Mouse (Mus musculus): ENCODE results near the gene Gins3. TPM values are rescaled to one million over a fixed set of nuclear protein-coding genes. Genes with fewer than 3 reads are reported as not detected.

Gene Gins3
- polyA plus RNA-seq, 1 experiment = 4.8 TPM

Other genes with a start within 250 kb of the Gins3 start
- gene Cfap20, start 198.6 kb upstream of the Gins3 start, polyA plus RNA-seq (2012; rRNA removed) = 62.3 and 86.8 TPM in 2 replicates
- 38.6 and 44.3 TPM in 2 replicates for gene Csnk2a2, start 143.4 kb upstream of the Gins3 start, polyA plus RNA-seq (2012; rRNA removed)
- gene Ccdc113, start 99.4 kb upstream of the Gins3 start, polyA plus RNA-seq (2012; rRNA removed) = 0.96 and 1.2 TPM in 2 replicates
- gene Prss54, start 57.1 kb upstream of the Gins3 start, polyA plus RNA-seq (2012; rRNA removed) = not detected in 2 replicates
- 55.5 and 62.5 TPM in 2 replicates for gene Ndrg4, start 43.5 kb downstream of the Gins3 start, polyA plus RNA-seq (2012; rRNA removed)
- gene Setd6, start 82.4 kb downstream of the Gins3 start, polyA plus RNA-seq (2012; rRNA removed) = 30.1 and 31.3 TPM in 2 replicates
- 52.5 and 62.5 TPM in 2 replicates for gene Cnot1, start 174.0 kb downstream of the Gins3 start, polyA plus RNA-seq (2012; rRNA removed)
- 122 and 134 TPM in 2 replicates for gene Sap18b, start 191.9 kb downstream of the Gins3 start, polyA plus RNA-seq (2012; rRNA removed)
- 19.9 and 22.2 TPM in 2 replicates for gene Slc38a7, start 220.1 kb downstream of the Gins3 start, polyA plus RNA-seq (2012; rRNA removed)